Mouse (Mus musculus) brain, adult 2 months (tissue): ENCODE results near the gene Ehf.

Source experiments
- DNase-seq: peaks from one replicate; pipeline ENCODE4 v3.0.0; 2011; ENCODE audit warnings: low read depth, low spot score

Gene Ehf

GRCm38 (mm10) chr2:103215801-103216200 is 87.3 kb downstream of the Ehf start:
- DNase-seq = peak; percentile 7

- DNase-seq = no peak
These were observed 88.2 kb downstream of the Ehf start for GRCm38 (mm10) chr2:103214861-103215260.

DNA sequence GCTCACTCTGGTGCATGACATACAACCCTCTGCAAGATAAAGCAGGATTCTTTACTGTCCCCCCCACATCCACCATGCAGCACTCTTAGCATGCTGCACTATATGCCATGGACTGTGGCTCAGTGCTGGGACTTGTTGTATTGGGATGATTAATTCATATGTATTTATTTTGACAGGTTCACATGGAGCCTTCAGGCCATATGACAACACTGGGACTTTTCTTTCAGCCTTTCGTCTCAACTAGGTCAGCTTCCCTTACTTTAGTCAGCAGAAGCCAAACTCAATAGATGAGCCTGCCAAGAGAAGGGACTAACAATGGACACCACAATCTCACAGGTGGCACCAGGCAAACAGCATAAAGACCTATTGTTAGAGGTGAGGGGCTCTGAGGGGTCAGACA is 89.5 kb downstream of the Ehf start:
- no peak for DNase-seq
